Mouse (Mus musculus) CH12.LX (cell line): ENCODE measurements around the gene Nemp2.

Source experiments
- BHLHE40 ChIP-seq: IDR thresholded peaks from 2 replicates; pipeline ENCODE4 v1.6.1; 2011; ENCODE audit warnings: mild to moderate bottlenecking, low read depth, low read length, improper control_type of control experiment
- CHD1 ChIP-seq: IDR thresholded peaks from 2 replicates; pipeline ENCODE4 v1.6.1; 2012; ENCODE audit warnings: low read depth, low read length, improper control_type of control experiment, inconsistent platforms
- CHD2 ChIP-seq: IDR thresholded peaks from 2 replicates; pipeline ENCODE4 v1.6.1; 2011; ENCODE audit warnings: low read length, improper control_type of control experiment
- CTCF ChIP-seq, 2 experiments: IDR thresholded peaks in 1 of 2; conservative IDR thresholded peaks in 1 of 2; 2 replicates each; pipeline ENCODE4 v1.5.1; 2011 to 2012; ENCODE audit warnings: low read depth in 2 of 2, low read length in 2 of 2, improper control_type of control experiment in 1 of 2, inconsistent platforms in 1 of 2, mild to moderate bottlenecking in 1 of 2, moderate library complexity in 1 of 2
- EP300 ChIP-seq: IDR thresholded peaks from 2 replicates; pipeline ENCODE4 v1.6.1; 2011; ENCODE audit warnings: low read length, improper control_type of control experiment
- HCFC1 ChIP-seq: IDR thresholded peaks from 2 replicates; pipeline ENCODE4 v1.6.1; 2012; ENCODE audit warnings: low read depth, mild to moderate bottlenecking, inconsistent platforms, low read length, improper control_type of control experiment
- POLR2A ChIP-seq: IDR thresholded peaks from 2 replicates; pipeline ENCODE4 v1.6.1; 2011; ENCODE audit warnings: low read depth, mild to moderate bottlenecking, improper control_type of control experiment, low read length
- RCOR1 ChIP-seq: conservative IDR thresholded peaks from 2 replicates; pipeline ENCODE4 v1.6.1; 2012; ENCODE audit warnings: low read depth, mild to moderate bottlenecking, inconsistent platforms, low read length, improper control_type of control experiment
- SIN3A ChIP-seq: IDR thresholded peaks from 2 replicates; pipeline ENCODE4 v1.6.1; 2012; ENCODE audit warnings: low read length, improper control_type of control experiment, inconsistent platforms
- UBTF ChIP-seq: IDR thresholded peaks from 2 replicates; pipeline ENCODE4 v1.6.1; 2012; ENCODE audit warnings: low read depth, mild to moderate bottlenecking, inconsistent platforms, low read length, improper control_type of control experiment, moderate library complexity
- USF1 ChIP-seq: IDR thresholded peaks from 2 replicates; pipeline ENCODE4 v1.6.1; 2014; ENCODE audit warnings: low read depth, mild to moderate bottlenecking, inconsistent platforms, low read length, improper control_type of control experiment
- ZC3H11A ChIP-seq: IDR thresholded peaks from 2 replicates; pipeline ENCODE4 v1.6.1; 2012; ENCODE audit warnings: low read depth, mild to moderate bottlenecking, inconsistent platforms, low read length, improper control_type of control experiment

DNA sequence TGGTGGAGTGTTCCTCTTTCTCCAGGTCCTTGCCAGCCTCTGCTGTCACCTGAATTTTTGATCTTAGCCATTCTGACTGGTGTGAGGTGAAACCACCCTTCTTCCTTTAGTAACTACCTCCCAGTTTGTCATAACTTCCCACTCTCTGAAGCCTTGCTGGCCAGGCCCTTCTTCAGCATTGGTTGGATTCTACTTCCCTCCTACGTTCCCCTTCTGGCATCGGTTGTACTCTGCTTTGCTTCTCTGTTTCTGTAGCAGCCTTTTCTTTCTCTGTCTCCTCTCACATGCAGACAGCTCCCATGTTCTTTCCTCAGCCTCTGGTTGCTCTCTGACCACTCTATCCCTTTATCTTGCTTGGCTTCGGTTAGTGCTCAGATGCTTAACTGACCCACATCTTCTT lies 29.0 kb upstream of the Nemp2 start:
- TF ChIP-seq EP300 (no peak), CTCF (conservative IDR thresholded peaks at IDR 0.05 in 1 of 2, IDR thresholded peaks at IDR 0.05 in 1 of 2; ENCODE audit: low read depth in 2 of 2, low read length in 2 of 2) (no peak), ZC3H11A (no peak), SIN3A (no peak), UBTF (no peak), HCFC1 (no peak), USF1 (no peak), POLR2A (no peak), RCOR1 (no peak), CHD2 (no peak), CHD1 (no peak), BHLHE40 (no peak)
